Mouse (Mus musculus) megakaryocyte, adult 5-6 weeks (primary cell): Measurements from ENCODE around the gene Enox1. TPM values are rescaled to one million over a fixed set of nuclear protein-coding genes. Genes with fewer than 3 reads are reported as not detected.

ENCODE experiments used
- ATAC-seq: 2 replicates; pipeline ENCODE4 v1.8.0; 2016; ENCODE audit warnings: mild to moderate bottlenecking, inconsistent platforms; ENCODE audit not compliant: poor library complexity, severe bottlenecking
- total RNA-seq, 2 experiments: library from RNA; stranded (forward) in 1 of 2; stranded (reverse) in 1 of 2; fragments of 153-499, 151-499 nt in 1 of 2; fragments of 221-1000, 200-1000 nt in 1 of 2; gene quantifications; 2 replicates each; pipeline versions ENCODE4 v1.2.3 to v1.2.4; 2015 to 2017

The Enox1 gene
- total RNA-seq, 2 experiments from 2014 or later = not detected

- ATAC-seq = no peak
These were observed 115.8 kb downstream of the Enox1 start for GRCm38 (mm10) chr14:77272248-77272930.

GRCm38 (mm10) chr14:77272931-77273446 is 116.4 kb downstream of the Enox1 start:
- no peak for ATAC-seq

DNA sequence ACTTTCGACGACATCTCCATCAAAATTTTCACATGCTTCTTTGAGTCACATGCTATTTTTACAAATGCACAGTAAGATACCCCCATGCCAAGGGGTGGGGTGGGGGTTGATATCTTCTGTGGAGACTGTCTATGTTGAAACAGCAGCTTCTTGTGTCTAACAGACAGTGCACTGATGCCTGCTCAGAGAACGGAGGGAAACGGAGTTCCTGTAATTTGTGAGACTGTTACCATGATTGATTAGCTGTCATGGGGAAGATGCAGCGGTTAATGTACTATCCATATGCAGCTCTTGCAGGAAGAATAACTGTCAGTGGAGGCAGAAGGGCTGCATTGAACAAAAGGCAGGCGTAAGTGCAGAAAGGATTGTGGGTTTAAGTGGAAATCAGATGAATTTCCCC is 117.2 kb downstream of the Enox1 start:
- no peak for ATAC-seq

DNA sequence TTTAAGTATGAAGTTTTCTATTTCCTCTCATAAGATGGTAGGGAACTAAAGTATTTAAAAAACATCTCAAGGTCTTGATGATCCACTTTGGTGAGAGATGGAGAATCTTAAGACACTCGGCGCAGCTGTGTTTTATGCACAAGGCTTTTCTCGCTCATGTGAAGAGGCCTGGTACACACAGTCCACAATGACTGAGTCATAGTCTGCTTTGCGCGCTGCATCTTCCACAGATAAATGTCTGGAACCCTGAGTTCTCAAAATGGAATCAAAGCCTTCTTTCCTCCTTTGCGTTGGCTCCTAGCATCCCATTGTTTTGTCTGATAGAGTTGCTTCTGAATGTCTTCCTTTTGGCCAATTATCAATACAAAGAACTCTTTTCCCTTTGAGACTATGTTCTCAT is 119.0 kb downstream of the Enox1 start:
- ATAC-seq = no peak

GRCm38 (mm10) chr14:77279143-77279542 is 122.6 kb downstream of the Enox1 start:
- no peak for ATAC-seq

- no peak for ATAC-seq
These were observed 123.9 kb downstream of the Enox1 start for GRCm38 (mm10) chr14:77280454-77280853.

DNA sequence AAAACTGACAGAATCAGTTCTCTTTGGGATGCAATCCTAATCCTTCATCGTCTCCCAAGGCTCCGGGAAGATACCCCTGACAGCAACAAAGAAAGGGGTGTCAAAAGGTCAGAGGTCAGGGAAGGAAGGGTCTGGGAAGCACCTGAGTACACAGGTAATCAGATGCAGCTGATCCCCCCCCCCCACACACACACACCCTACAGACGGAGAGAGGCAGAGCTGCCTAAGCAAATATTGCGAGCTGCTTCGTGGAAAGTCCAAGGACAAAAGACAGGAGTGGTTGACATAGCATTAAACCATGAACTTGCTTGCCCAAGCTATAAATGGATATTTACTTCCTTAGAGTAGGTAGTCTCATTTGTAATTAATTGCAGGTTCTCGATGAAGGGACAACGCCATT is 124.3 kb downstream of the Enox1 start:
- no peak for ATAC-seq

- ATAC-seq = no peak
These were observed 127.4 kb downstream of the Enox1 start for GRCm38 (mm10) chr14:77283939-77284338.

DNA sequence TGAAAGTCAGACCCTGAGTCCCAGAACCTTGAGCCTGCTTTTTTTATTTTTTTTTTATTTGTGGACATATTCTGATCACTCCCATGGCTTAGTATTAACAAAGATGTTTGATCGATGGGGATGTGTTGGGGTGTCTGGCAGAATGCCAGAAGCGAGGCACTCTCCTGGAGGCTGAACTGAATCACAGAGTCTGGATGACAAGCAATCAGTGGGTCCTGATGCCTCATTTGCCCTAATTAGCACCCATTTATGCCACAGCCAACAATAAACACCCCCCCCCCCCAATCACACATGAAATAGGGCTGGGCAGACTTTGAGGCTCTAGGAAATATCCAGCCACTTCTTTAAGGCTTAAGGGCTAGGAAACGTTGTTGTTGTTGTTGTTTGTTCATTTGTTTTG is 128.9 kb downstream of the Enox1 start:
- ATAC-seq = no peak

DNA sequence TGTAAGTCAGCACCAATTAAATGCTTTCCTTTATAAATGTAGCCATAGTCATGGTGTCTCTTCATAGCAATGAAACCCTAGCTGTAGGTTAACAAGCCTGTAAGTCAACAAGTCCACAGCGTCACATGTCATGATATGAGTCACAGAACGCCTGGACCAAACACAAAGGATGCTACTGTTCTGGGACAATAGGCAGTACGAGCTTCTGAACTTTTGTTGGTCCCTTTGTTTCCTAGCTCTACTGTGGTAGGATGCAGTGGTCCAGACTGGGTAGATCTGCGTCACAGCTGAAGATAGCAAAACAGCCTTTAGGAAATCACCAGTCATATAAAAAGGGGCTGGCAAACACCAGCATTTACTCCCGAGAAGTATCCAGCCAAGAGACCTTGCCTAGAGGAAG is 135.2 kb downstream of the Enox1 start:
- ATAC-seq = no peak

DNA sequence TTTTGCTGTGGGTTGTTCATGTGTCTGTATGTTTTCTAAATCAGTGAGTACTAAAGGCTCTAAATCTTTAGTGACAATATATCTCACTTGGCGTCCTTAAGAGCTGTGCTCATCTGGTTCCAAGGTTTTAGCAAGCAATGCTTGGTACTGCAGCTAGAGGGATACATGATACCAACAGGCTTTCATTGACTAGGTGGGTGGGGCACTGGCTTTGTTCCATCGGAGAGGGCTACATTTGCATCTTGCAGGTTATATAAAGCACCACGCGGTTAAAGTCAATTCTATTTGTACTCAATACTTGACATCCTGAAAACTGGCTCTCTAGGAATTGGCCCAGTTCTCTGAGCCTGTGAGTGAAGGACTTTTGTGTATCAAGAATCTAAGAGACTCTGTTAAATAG is 140.5 kb downstream of the Enox1 start:
- ATAC-seq = no peak

- no peak for ATAC-seq
These were observed 141.8 kb downstream of the Enox1 start for GRCm38 (mm10) chr14:77298327-77298726.

DNA sequence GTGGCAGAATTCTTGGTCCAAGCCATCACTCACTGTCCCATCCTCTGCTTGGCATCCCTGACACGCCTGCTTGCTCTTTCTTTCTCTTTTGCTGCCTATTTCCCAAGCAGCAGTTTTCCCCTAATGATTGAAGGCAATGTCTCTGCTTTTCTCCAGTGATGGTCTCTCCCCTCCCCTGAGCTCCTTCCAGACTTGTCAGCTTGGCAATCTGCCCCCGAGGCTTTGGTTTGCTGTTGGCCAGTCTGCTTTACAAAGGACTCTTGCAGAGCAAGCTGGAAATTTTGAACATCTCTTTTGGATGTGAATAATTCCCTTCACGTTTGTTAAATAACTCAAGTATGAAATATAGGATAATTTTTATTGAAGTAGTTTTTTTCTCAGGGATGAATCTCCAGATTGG is 153.0 kb downstream of the Enox1 start:
- ATAC-seq = no peak

- ATAC-seq = no peak
These were observed 154.9 kb downstream of the Enox1 start for GRCm38 (mm10) chr14:77311456-77311855.

DNA sequence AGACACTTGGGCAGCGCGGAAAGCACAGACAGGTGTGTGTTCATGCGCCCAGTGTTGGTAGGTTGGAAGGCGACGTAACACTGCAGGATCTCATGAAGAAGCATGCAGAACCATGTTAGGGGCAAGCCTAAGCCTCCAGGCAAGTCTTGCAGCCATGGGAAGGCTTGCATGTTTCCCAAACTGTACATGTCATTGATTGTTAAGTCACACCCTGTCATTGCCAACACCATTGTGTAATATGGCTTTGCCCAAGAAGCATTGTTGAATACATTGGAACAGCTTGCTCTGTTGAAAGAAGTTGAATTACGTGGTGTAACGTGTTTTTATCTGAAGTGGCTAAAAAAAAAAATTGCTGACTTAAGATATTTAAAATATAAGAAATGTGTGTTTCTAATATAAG is 162.8 kb downstream of the Enox1 start:
- no peak for ATAC-seq

GRCm38 (mm10) chr14:77324348-77324747 is 167.8 kb downstream of the Enox1 start:
- ATAC-seq = no peak

DNA sequence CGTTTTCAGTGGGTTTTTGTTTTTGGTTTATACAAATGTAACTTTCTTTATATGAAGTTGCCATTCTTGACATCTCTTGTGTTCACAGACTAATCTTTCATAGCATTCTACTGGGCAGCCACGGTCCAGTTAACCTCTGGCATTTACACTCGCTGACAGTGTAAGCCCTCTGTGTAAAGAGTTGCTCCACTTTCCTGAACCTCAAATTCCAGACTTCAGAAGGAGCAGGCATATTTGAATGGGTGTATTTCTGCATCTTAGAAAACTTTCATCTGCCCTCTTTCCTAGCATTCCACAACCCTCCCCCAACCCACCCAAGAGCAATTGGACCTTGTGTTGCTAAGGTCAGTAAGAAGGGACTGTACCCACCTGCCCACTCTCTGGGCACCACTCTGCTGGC is 171.1 kb downstream of the Enox1 start:
- no peak for ATAC-seq

GRCm38 (mm10) chr14:77329791-77330190 is 173.2 kb downstream of the Enox1 start:
- no peak for ATAC-seq

GRCm38 (mm10) chr14:77343662-77344340 is 187.2 kb downstream of the Enox1 start:
- ATAC-seq = peak; percentile 97

DNA sequence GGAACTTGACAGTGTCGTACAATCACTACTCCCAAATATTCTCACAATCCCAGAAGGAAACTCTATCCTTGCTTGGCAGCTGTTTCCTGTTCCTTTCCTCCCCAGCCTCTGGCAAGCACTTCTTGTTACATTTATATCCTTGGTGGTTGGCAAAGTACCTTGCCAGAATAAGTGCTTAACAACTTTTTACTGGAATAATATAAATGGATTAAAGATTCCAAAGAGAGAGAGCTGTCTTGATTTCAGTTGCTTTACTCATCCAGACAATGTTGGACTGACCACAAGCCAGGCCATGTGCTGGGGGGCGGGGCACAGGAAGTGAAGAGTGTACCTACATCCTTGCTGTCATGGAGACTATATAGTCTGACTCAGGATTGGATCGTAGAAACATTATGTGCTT is 189.7 kb downstream of the Enox1 start:
- no peak for ATAC-seq

GRCm38 (mm10) chr14:77351803-77352352 is 195.3 kb downstream of the Enox1 start:
- ATAC-seq = no peak

DNA sequence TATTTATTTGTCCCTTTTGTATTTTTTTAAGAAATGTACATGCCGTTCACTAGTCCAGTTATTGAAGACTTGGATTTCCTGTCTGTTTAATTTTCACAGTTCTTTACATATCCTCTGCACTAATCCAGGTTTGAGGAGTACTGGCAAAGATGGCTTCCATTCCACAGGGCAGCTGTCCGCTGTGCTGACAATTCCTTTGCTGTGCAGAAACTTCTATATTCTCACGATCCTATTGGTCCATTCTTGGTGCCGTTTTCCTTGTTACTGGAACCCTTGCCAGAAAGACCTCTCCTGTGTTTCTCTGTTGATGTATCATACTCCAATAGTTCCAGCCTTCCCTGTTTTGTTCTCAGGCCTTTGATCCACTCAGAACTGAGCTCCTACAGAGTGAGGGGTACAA is 206.1 kb downstream of the Enox1 start:
- no peak for ATAC-seq
